Mouse (Mus musculus) lung, postnatal 0 days (tissue): Measurements from ENCODE around the gene Selenos.

Experiments used
- CTCF ChIP-seq: IDR thresholded peaks from 2 replicates; pipeline ENCODE4 v1.5.1; 2016; ENCODE audit warnings: antibody characterized with exemption, mild to moderate bottlenecking
- EP300 ChIP-seq: IDR thresholded peaks from 2 replicates; pipeline ENCODE4 v1.6.1; 2016; ENCODE audit warnings: antibody characterized with exemption, mild to moderate bottlenecking, control low read depth

DNA sequence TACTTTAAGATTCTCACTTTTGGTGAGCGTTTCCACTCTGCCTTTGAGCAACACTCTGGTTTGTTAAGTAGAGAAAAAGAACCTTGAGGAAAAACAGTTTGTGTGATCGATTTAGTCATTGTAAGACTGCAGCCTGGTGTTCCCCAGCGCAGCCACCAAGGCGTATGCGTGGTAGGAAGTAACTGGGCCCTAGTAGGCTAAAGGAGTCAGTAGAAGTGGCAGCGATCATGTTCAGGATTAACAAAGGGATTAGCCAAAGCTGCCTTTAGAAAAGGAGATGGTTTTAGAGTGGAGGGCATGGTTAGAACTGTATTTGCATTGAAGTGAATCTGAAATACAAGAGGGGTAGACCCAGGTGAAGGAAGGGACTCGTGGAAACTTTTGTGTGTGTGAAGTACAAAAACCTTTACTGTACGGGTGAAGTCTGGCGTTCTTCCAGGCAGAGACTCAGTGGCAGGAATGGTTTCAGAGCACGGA lies 31.2 kb downstream of the Selenos start:
- TF ChIP-seq CTCF: no peak
- TF ChIP-seq EP300: no peak
